Mouse (Mus musculus) ES-CJ7 (cell line): ENCODE data around the gene Frmd5.
"Not testable (repeated sequence)": the region's sequence is repeated elsewhere in the genome, so short reads cannot be mapped to it uniquely, and the experiment has no call there.

Experiments
- DNase-seq: peaks from one replicate; pipeline ENCODE4 v3.0.0; 2011; ENCODE audit warnings: low read depth, low spot score

Frmd5 gene

GRCm38 (mm10) chr2:121806959-121807653 lies at the start of gene Frmd5:
TSS of gene Frmd5 (minus strand) at chr2:121807087.
- peak; percentile 94 for DNase-seq

GRCm38 (mm10) chr2:121853974-121854373 lies 47.1 kb upstream of the Frmd5 start:
- DNase-seq = no peak

- no peak for DNase-seq
Observed at GRCm38 (mm10) chr2:121852045-121852444, 45.2 kb upstream of the Frmd5 start.

- DNase-seq = no peak
Observed at GRCm38 (mm10) chr2:121846050-121846449, 39.2 kb upstream of the Frmd5 start.

- DNase-seq = no peak
Observed at GRCm38 (mm10) chr2:121842249-121842648, 35.4 kb upstream of the Frmd5 start.

GRCm38 (mm10) chr2:121841453-121841852 lies 34.6 kb upstream of the Frmd5 start:
- no peak for DNase-seq

- DNase-seq = peak; percentile 49
Observed at GRCm38 (mm10) chr2:121834926-121835325, 28.0 kb upstream of the Frmd5 start.

- peak; percentile 80 for DNase-seq
Observed at GRCm38 (mm10) chr2:121832484-121832894, 25.6 kb upstream of the Frmd5 start.

- no peak for DNase-seq
Observed at GRCm38 (mm10) chr2:121828411-121828810, 21.5 kb upstream of the Frmd5 start.

- peak; percentile 27 for DNase-seq
Observed at GRCm38 (mm10) chr2:121826189-121826588, 19.3 kb upstream of the Frmd5 start.

GRCm38 (mm10) chr2:121824653-121825052 lies 17.8 kb upstream of the Frmd5 start:
- DNase-seq = no peak

- peak; percentile 39 for DNase-seq
Observed at GRCm38 (mm10) chr2:121821787-121822186, 14.9 kb upstream of the Frmd5 start.

- not testable (repeated sequence) for DNase-seq
Observed at GRCm38 (mm10) chr2:121810876-121811275, 4.0 kb upstream of the Frmd5 start.

- DNase-seq = no peak
Observed at GRCm38 (mm10) chr2:121809126-121809525, 2.2 kb upstream of the Frmd5 start.

- DNase-seq = peak; percentile 72
Observed at GRCm38 (mm10) chr2:121806171-121806943, 530 bp downstream of the Frmd5 start.

GRCm38 (mm10) chr2:121799051-121799450 lies 7.8 kb downstream of the Frmd5 start:
- no peak for DNase-seq

GRCm38 (mm10) chr2:121795995-121796394 lies 10.9 kb downstream of the Frmd5 start:
- no peak for DNase-seq

GRCm38 (mm10) chr2:121789777-121790176 lies 17.1 kb downstream of the Frmd5 start:
- peak; percentile 18 for DNase-seq

GRCm38 (mm10) chr2:121788415-121788814 lies 18.5 kb downstream of the Frmd5 start:
- no peak for DNase-seq

GRCm38 (mm10) chr2:121787767-121788166 lies 19.1 kb downstream of the Frmd5 start:
- peak; percentile 42 for DNase-seq

GRCm38 (mm10) chr2:121787271-121787670 lies 19.6 kb downstream of the Frmd5 start:
- no peak for DNase-seq

- DNase-seq = no peak
Observed at GRCm38 (mm10) chr2:121776219-121776618, 30.7 kb downstream of the Frmd5 start.

GRCm38 (mm10) chr2:121764851-121765250 lies 42.0 kb downstream of the Frmd5 start:
- peak; percentile 23 for DNase-seq
